Mouse (Mus musculus) c-Kit-positive CD71-negative TER-119-negative erythroid progenitor cells, embryonic 14.5 days (primary cell): ENCODE results near the gene Nrxn1.

Experiments
- DNase-seq: peaks from one replicate; pipeline ENCODE4 v3.0.0-alpha.2; 2013; ENCODE audit warnings: low read depth

Gene Nrxn1

GRCm38 (mm10) chr17:90086826-90087225 lies 1006.0 kb downstream of the Nrxn1 start:
- no peak for DNase-seq

GRCm38 (mm10) chr17:90079003-90079402 lies 1013.9 kb downstream of the Nrxn1 start:
- no peak for DNase-seq

GRCm38 (mm10) chr17:90078488-90078887 lies 1014.4 kb downstream of the Nrxn1 start:
- no peak for DNase-seq

GRCm38 (mm10) chr17:90062866-90063265 lies 1030.0 kb downstream of the Nrxn1 start:
- DNase-seq = no peak

GRCm38 (mm10) chr17:90060872-90061271 lies 1032.0 kb downstream of the Nrxn1 start:
- no peak for DNase-seq

GRCm38 (mm10) chr17:90060168-90060567 lies 1032.7 kb downstream of the Nrxn1 start:
- no peak for DNase-seq

GRCm38 (mm10) chr17:90059320-90060111 lies 1033.4 kb downstream of the Nrxn1 start:
- no peak for DNase-seq

GRCm38 (mm10) chr17:90054312-90054711 lies 1038.6 kb downstream of the Nrxn1 start:
- no peak for DNase-seq

GRCm38 (mm10) chr17:90039316-90039715 lies 1053.6 kb downstream of the Nrxn1 start:
- DNase-seq = no peak

- no peak for DNase-seq
Measured at GRCm38 (mm10) chr17:90032416-90032815, 1060.5 kb downstream of the Nrxn1 start.

- DNase-seq = no peak
Measured at GRCm38 (mm10) chr17:90016636-90017035, 1076.2 kb downstream of the Nrxn1 start.

- no peak for DNase-seq
Measured at GRCm38 (mm10) chr17:90011761-90012160, 1081.1 kb downstream of the Nrxn1 start.

- DNase-seq = no peak
Measured at GRCm38 (mm10) chr17:90007438-90008109, 1085.3 kb downstream of the Nrxn1 start.

- no peak for DNase-seq
Measured at GRCm38 (mm10) chr17:89990651-89991050, 1102.2 kb downstream of the Nrxn1 start.
